Mouse (Mus musculus) embryonic facial prominence, embryonic 14.5 days (tissue): ENCODE measurements around the gene Exosc10. TPM values are rescaled to one million over a fixed set of nuclear protein-coding genes. Genes with fewer than 3 reads are reported as not detected.

Source experiments
- ATAC-seq: fragments of 200-750 bp; cut with Nextera tagmentation; 2 replicates; pipeline ENCODE4 v1.8.0; 2017; ENCODE audit warnings: low read depth, moderate number of reproducible peaks, moderate TSS enrichment
- DNase-seq: peaks from one replicate; pipeline ENCODE4 v3.0.0-alpha.2; 2015; ENCODE audit warnings: low spot score
- H3K27ac ChIP-seq: fragments of 300-500 bp; sonication (generic); replicated peaks from 2 replicates; pipeline ENCODE4 v1.5.1; 2014; ENCODE audit warnings: low read depth, mild to moderate bottlenecking, low read length, moderate library complexity
- H3K27me3 ChIP-seq: fragments of 300-500 bp; sonication (generic); replicated peaks from 2 replicates; pipeline ENCODE4 v1.6.1; 2014; ENCODE audit warnings: low read length; ENCODE audit not compliant: control insufficient read depth, insufficient read depth
- H3K36me3 ChIP-seq: fragments of 300-500 bp; sonication (generic); 2 replicates; pipeline ENCODE4 v1.6.1; 2014; ENCODE audit warnings: low read length, mixed read lengths; ENCODE audit not compliant: control insufficient read depth, insufficient read depth
- H3K4me1 ChIP-seq: fragments of 300-500 bp; sonication (generic); 2 replicates; pipeline ENCODE4 v1.6.1; 2014; ENCODE audit warnings: antibody characterized with exemption, low read length; ENCODE audit not compliant: control insufficient read depth, insufficient read depth
- H3K4me2 ChIP-seq: fragments of 300-500 bp; sonication (generic); 2 replicates; pipeline ENCODE4 v1.6.1; 2014; ENCODE audit warnings: low read depth, mild to moderate bottlenecking, low read length, moderate library complexity, mixed read lengths
- H3K4me3 ChIP-seq: fragments of 300-500 bp; sonication (generic); 2 replicates; pipeline ENCODE4 v1.5.1; 2014; ENCODE audit warnings: low read depth, mild to moderate bottlenecking, low read length
- H3K9ac ChIP-seq: fragments of 300-500 bp; sonication (generic); 2 replicates; pipeline ENCODE4 v1.6.1; 2014; ENCODE audit warnings: low read depth, mild to moderate bottlenecking, low read length, moderate library complexity, mixed read lengths
- H3K9me3 ChIP-seq: fragments of 300-500 bp; sonication (generic); 2 replicates; pipeline ENCODE4 v1.6.1; 2016; ENCODE audit warnings: low read length; ENCODE audit not compliant: control insufficient read depth
- WGBS: fragments of 180-500 bp; shearing (Covaris S2); extraction: QIAGEN DNeasy Blood & Tissue Kit; methylation state at CpG from one replicate; pipeline ENCODE4 v1.1.7; 2014; 5-methylcytosine and 5-hydroxymethylcytosine counted together
- polyA plus RNA-seq: library from polyadenylated mRNA; unstranded; fragments of >200 nt; fragmentation: Nextera tagmentation; extraction: Ambion mirVana; gene quantifications from 2 replicates; pipeline ENCODE4 v1.2.1, GENCODE M21; 2014

The Exosc10 gene
- polyA plus RNA-seq, 1 experiment from 2014 or later = 80.9 TPM

DNA sequence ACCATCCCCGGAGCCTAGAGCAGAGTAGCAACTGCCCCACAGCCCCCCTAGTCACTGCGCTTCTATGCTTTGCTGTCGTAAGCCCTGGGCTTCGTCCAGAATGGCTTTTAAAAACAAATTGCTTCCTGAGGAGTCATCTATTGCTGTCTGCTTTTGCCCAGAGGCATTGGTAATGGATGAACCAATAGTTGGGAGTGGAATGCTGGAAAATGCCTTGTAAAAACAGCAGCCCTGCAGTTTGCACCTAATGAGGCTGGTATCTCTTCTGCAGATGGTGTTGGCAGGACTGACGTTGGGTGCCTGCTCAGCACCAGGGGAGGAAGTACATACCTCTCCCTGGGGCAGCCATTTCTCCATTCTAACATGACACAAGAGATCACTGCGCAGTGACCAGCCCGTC is 34.7 kb upstream of the Exosc10 start:
- no peaks in the 10 kb centered on the region for H3K4me1 ChIP-seq
- peaks cover 78% of the 10 kb centered on the region for H3K36me3 ChIP-seq
- ATAC-seq = no peak
- H3K9me3 ChIP-seq = no peaks in the 10 kb centered on the region
- 68% methylated on average over 7 of the region's 7 CpGs for WGBS
- no peak overlapping the region for H3K27ac ChIP-seq
- no peak for DNase-seq
- no peak overlapping the region for H3K4me3 ChIP-seq
- no peaks in the 10 kb centered on the region for H3K27me3 ChIP-seq
- no peak overlapping the region for H3K4me2 ChIP-seq
- no peak overlapping the region for H3K9ac ChIP-seq

DNA sequence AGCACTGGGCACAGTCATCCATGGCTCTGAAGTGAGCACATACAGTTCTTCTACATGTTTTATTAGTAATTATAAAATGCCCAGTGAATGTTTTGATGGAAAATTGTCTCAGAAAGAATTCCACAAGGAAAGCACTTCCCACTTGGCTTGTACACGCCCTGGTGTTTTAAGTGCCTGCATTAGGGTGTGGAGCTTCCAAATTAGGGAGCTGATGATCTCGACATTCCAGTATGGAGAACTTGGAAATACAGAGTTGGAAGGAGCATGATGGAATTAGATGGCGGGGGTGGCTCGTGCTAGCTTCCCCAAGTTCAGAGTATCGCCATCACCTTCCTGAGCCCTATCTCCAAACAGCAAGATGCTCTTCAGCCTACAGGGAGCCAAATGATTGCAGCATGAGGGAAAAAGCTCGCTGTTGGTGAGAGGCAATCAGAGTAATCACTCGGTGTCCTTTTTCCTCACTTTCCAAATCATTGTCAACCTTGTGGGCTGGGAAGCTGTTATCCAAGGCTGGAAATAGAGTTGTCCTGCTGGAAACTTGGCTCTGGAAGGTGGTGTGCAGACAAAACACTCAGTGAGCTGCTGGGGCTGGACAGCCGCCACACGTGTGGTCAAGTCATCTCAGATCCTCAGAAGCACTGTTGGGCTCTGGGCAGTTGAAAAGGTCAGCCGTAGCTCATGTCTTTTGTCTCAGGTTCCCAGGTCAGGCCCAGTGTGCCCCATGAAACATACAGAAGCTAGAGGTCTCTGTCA is 30.9 kb upstream of the Exosc10 start:
- Histone ChIP-seq H3K4me1 (no peaks in the 10 kb centered on the region), H3K4me2 (no peak overlapping the region), H3K27me3 (no peaks in the 10 kb centered on the region), H3K9ac (no peak overlapping the region), H3K9me3 (no peaks in the 10 kb centered on the region), H3K27ac (no peak overlapping the region), H3K36me3 (peaks cover 83% of the 10 kb centered on the region), H3K4me3 (no peak overlapping the region)
- WGBS = 91% methylated on average over 10 of the region's 10 CpGs
- ATAC-seq (no peak), DNase-seq (no peak)

- H3K4me3 ChIP-seq = no peak overlapping the region
- no peaks in the 10 kb centered on the region for H3K9me3 ChIP-seq
- no peak overlapping the region for H3K9ac ChIP-seq
- 92% methylated on average over 5 of the region's 5 CpGs for WGBS
- H3K4me2 ChIP-seq = no peak overlapping the region
- DNase-seq (no peak), ATAC-seq (no peak)
- H3K27ac ChIP-seq = no peak overlapping the region
- no peaks in the 10 kb centered on the region for H3K4me1 ChIP-seq
- H3K27me3 ChIP-seq = no peaks in the 10 kb centered on the region
- H3K36me3 ChIP-seq = peaks cover 91% of the 10 kb centered on the region
These were observed 27.9 kb upstream of the Exosc10 start for GRCm38 (mm10) chr4:148530351-148530750.

DNA sequence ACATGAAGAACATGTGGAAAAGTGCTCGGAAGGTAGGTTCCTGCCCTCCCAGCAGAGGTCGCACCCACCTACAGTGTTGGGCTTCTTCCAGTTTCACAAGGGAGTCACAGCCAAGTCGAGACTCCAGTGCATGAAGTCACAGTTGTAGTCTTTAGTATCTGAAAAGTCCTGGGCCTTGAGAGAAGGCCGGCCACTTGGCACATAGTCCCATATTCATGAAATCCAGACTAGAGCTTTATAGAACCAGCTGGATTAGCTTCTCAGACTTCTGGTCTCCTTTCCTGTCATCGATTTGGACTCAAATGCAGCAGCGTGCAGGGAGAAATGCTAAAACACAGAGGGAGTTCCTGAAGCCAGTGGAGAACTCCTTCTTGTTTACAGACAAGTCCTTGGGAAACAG is 27.5 kb upstream of the Exosc10 start:
- Histone ChIP-seq H3K4me3 (no peak overlapping the region), H3K4me2 (no peak overlapping the region), H3K9me3 (no peaks in the 10 kb centered on the region), H3K27me3 (no peaks in the 10 kb centered on the region), H3K9ac (no peak overlapping the region), H3K4me1 (no peaks in the 10 kb centered on the region), H3K27ac (no peak overlapping the region), H3K36me3 (peaks cover 91% of the 10 kb centered on the region)
- no peak for ATAC-seq
- WGBS = 88% methylated on average over 6 of the region's 6 CpGs
- no peak for DNase-seq

GRCm38 (mm10) chr4:148531341-148531740 is 26.9 kb upstream of the Exosc10 start:
- H3K27ac ChIP-seq = no peak overlapping the region
- no peaks in the 10 kb centered on the region for H3K27me3 ChIP-seq
- WGBS = 83% methylated on average over 4 of the region's 4 CpGs
- no peaks in the 10 kb centered on the region for H3K9me3 ChIP-seq
- H3K4me2 ChIP-seq = no peak overlapping the region
- no peaks in the 10 kb centered on the region for H3K4me1 ChIP-seq
- no peak for ATAC-seq
- DNase-seq = no peak
- no peak overlapping the region for H3K9ac ChIP-seq
- H3K4me3 ChIP-seq = no peak overlapping the region
- peaks cover 91% of the 10 kb centered on the region for H3K36me3 ChIP-seq

DNA sequence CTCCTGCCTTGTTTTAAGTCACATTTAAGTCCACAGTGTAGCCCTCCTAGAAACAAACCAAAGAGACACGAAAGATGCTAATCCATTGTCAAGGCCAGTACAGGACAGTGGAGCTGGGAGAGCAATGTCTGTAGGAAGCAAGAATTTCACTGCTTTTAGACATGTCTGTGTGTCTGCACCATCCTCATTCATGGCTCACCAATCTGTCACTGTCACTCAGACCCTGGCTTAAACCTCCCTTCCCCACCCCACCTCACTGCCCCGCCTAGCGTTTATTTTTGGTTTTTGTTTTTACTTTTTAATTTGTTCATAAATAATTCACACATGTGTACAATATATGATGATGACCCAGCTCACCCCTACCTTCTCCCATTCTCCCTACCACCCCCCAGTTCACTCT is 25.7 kb upstream of the Exosc10 start:
- Histone ChIP-seq H3K9me3 (no peaks in the 10 kb centered on the region), H3K36me3 (peaks cover 92% of the 10 kb centered on the region), H3K4me2 (no peak overlapping the region), H3K4me3 (no peak overlapping the region), H3K27me3 (no peaks in the 10 kb centered on the region), H3K27ac (no peak overlapping the region), H3K9ac (no peak overlapping the region), H3K4me1 (no peaks in the 10 kb centered on the region)
- 96% methylated on average over 3 of the region's 3 CpGs for WGBS
- DNase-seq (no peak), ATAC-seq (peak; percentile 56; the same call in 1 of the 2 replicates)

GRCm38 (mm10) chr4:148533613-148534328 is 24.5 kb upstream of the Exosc10 start:
- Histone ChIP-seq H3K4me3 (no peak overlapping the region), H3K9me3 (no peaks in the 10 kb centered on the region), H3K4me2 (no peak overlapping the region), H3K4me1 (no peaks in the 10 kb centered on the region), H3K27me3 (no peaks in the 10 kb centered on the region), H3K27ac (no peak overlapping the region), H3K9ac (no peak overlapping the region), H3K36me3 (peaks cover 94% of the 10 kb centered on the region)
- ATAC-seq = no peak
- DNase-seq = no peak
- 89% methylated on average over 12 of the region's 12 CpGs for WGBS

GRCm38 (mm10) chr4:148535876-148536275 is 22.4 kb upstream of the Exosc10 start:
- Histone ChIP-seq H3K27me3 (no peaks in the 10 kb centered on the region), H3K36me3 (peaks cover 98% of the 10 kb centered on the region), H3K9me3 (no peaks in the 10 kb centered on the region), H3K9ac (no peak overlapping the region), H3K4me1 (no peaks in the 10 kb centered on the region), H3K27ac (no peak overlapping the region), H3K4me2 (no peak overlapping the region), H3K4me3 (no peak overlapping the region)
- DNase-seq (peak; percentile 11), ATAC-seq (no peak)
- WGBS = 66% methylated on average over 3 of the region's 3 CpGs

DNA sequence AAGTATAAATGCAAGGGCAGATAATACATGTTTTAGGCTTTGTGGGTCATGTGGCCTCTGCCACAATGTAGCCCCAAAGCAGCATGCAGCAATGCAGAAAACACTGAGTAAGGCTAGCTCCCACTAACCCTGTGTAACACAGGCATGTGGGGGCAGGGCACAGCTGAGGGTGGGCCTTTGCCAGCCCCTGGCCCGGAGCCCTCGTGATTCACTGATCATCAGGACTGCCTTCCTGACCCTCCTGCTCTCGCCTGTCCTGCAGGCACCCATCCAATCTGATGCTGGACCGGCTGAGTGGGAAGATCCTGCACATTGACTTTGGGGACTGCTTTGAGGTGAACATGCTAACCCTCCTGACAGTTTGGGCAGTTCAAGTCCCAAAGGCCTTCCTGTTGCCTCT is 9.1 kb upstream of the Exosc10 start:
- ATAC-seq (no peak), DNase-seq (no peak)
- Histone ChIP-seq H3K9me3 (no peaks in the 10 kb centered on the region), H3K27ac (no peak overlapping the region), H3K9ac (no peak overlapping the region), H3K4me2 (no peak overlapping the region), H3K27me3 (no peaks in the 10 kb centered on the region), H3K4me1 (no peaks in the 10 kb centered on the region), H3K4me3 (no peak overlapping the region), H3K36me3 (peaks cover 92% of the 10 kb centered on the region)
- WGBS = 97% methylated on average over 4 of the region's 4 CpGs
